Mouse (Mus musculus) B cell, adult 2 months (primary cell): ENCODE measurements around the gene Tnik.

Experiments used
- DNase-seq, 2 experiments: peaks; one replicate each; pipeline ENCODE4 v3.0.0; 2022

Gene Tnik

GRCm38 (mm10) chr3:28643252-28643947 lies 380.4 kb downstream of the Tnik start:
- no peak for DNase-seq

GRCm38 (mm10) chr3:28652574-28652973 lies 389.6 kb downstream of the Tnik start:
- no peak for DNase-seq

- no peak for DNase-seq
These were observed 390.0 kb downstream of the Tnik start for GRCm38 (mm10) chr3:28653043-28653442.

- no peak for DNase-seq
These were observed 391.7 kb downstream of the Tnik start for GRCm38 (mm10) chr3:28654740-28655139.

- no peak for DNase-seq
These were observed 395.3 kb downstream of the Tnik start for GRCm38 (mm10) chr3:28658349-28658748.

- no peak for DNase-seq
These were observed 417.8 kb downstream of the Tnik start for GRCm38 (mm10) chr3:28680851-28681250.

GRCm38 (mm10) chr3:28681866-28682265 lies 418.9 kb downstream of the Tnik start:
- no peak for DNase-seq

- no peak for DNase-seq
These were observed 419.4 kb downstream of the Tnik start for GRCm38 (mm10) chr3:28682411-28682810.

GRCm38 (mm10) chr3:28685510-28685909 lies 422.5 kb downstream of the Tnik start:
- no peak for DNase-seq

GRCm38 (mm10) chr3:28694811-28695210 lies 431.8 kb downstream of the Tnik start:
- DNase-seq, result no peak

- no peak for DNase-seq
These were observed 432.6 kb downstream of the Tnik start for GRCm38 (mm10) chr3:28695608-28696007.

GRCm38 (mm10) chr3:28696162-28696561 lies 433.1 kb downstream of the Tnik start:
- DNase-seq, result no peak

- no peak for DNase-seq
These were observed 434.8 kb downstream of the Tnik start, which contains the start of gene Slc2a2 for GRCm38 (mm10) chr3:28697797-28698196. Gene Slc2a2, plus strand, starts transcription at chr3:28697903.

- DNase-seq, result no peak
These were observed 436.6 kb downstream of the Tnik start for GRCm38 (mm10) chr3:28699601-28700000.

- no peak for DNase-seq
These were observed 442.6 kb downstream of the Tnik start for GRCm38 (mm10) chr3:28705522-28706137.

- DNase-seq, result no peak
These were observed 443.7 kb downstream of the Tnik start for GRCm38 (mm10) chr3:28706736-28707135.

GRCm38 (mm10) chr3:28709740-28710139 lies 446.7 kb downstream of the Tnik start:
- DNase-seq, result peak; percentile 14 to 33

GRCm38 (mm10) chr3:28713913-28714698 lies 451.1 kb downstream of the Tnik start:
- no peak for DNase-seq

GRCm38 (mm10) chr3:28718521-28718920 lies 455.5 kb downstream of the Tnik start:
- DNase-seq, result no peak

GRCm38 (mm10) chr3:28721218-28721617 lies 458.2 kb downstream of the Tnik start:
- no peak for DNase-seq

GRCm38 (mm10) chr3:28721838-28722237 lies 458.8 kb downstream of the Tnik start:
- no peak for DNase-seq

GRCm38 (mm10) chr3:28722531-28722930 lies 459.5 kb downstream of the Tnik start:
- DNase-seq, result no peak

- DNase-seq, result no peak
These were observed 460.5 kb downstream of the Tnik start for GRCm38 (mm10) chr3:28723534-28723933.

GRCm38 (mm10) chr3:28725203-28725602 lies 462.2 kb downstream of the Tnik start:
- DNase-seq, result no peak
